Mouse (Mus musculus) left cerebral cortex, postnatal 14 days (tissue): ENCODE results near the gene Mex3d. TPM values are rescaled to one million over a fixed set of nuclear protein-coding genes. Genes with fewer than 3 reads are reported as not detected.
"Not testable (repeated sequence)": the region's sequence is repeated elsewhere in the genome, so short reads cannot be mapped to it uniquely, and the experiment has no call there.

Experiments
- DNase-seq, 2 experiments: peaks; one replicate each; pipeline ENCODE4 v3.0.0; 2021 to 2022; ENCODE audit warnings: low spot score in 2 of 2, mixed read lengths in 1 of 2
- intact Hi-C: fragments of 180-260 bp; cut with DNase I; formaldehyde crosslinking; loops from one replicate; pipeline ENCODE4 v1.15.1; 2025
- total RNA-seq, 2 experiments: library from RNA; stranded (reverse); gene quantifications; 2 replicates each; pipeline ENCODE4 v1.2.3; 2021

Gene Mex3d
- total RNA-seq, 2 experiments from 2014 or later = 19.9 to 24.1 TPM

DNA sequence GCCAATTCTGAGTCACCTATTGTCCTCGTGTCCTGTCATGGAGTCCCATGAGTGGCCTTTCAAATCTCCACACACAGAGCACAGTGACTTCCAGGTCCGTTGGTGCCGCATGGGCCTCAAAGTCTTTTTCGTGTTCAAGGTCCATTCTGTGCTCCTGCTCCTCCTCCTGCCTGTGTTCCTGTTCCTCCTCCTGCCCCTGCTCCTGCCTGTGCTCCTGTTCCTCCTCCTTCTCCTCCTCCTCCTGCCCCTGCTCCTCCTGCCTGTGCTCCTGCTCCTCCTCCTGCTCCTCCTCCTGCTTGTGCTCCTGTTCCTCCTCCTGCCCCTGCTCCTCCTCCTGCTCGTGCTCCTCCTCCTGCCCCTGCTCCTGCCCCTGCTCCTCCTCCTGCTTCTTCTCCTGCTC is 19.5 kb downstream of the Mex3d start:
- DNase-seq = no peak
- intact Hi-C loops = no loop called here

DNA sequence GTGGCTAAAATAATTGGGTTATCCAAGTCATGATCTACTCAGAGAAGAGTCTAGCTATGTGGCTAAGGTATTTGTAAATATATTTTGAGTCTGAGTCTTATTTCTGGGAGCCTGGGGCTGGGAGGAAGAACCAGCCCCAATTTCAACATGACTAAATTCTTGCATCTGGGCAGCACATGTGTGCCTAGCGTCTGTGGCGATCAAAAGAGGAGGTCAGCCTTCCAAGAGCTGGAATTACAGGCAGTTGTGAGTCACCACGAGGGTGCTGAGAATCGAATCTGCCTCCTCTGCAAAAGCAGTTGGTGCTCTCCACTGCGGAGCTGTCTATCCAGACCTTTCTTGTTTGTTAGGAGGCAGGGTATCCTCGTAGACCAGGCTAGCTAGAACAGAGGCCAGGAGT is 21.7 kb downstream of the Mex3d start:
- DNase-seq = no peak
- intact Hi-C loops = no loop called here

DNA sequence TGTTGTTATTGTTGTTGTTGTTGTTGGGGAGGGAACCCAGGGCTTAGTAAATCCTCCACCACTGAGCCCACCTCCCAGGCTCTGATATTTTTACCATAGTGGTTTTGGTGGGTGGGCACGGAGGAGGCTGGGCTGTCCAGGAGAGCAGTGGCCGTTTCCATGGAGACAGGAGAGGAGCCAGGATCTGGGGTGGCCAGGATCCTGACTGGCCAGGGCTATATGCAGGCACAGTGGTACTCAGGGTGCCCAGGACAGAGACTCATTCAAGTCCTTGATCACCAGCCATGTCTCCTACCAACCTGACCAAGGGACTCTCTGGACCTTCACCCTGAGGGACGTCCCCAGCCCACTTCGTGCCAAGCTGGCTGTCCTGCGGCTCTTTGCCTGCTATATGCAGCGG is 23.7 kb downstream of the Mex3d start:
- intact Hi-C loops = no loop called here
- no peak for DNase-seq

GRCm38 (mm10) chr10:80357994-80358639 is 29.3 kb downstream of the Mex3d start:
- DNase-seq = no peak

DNA sequence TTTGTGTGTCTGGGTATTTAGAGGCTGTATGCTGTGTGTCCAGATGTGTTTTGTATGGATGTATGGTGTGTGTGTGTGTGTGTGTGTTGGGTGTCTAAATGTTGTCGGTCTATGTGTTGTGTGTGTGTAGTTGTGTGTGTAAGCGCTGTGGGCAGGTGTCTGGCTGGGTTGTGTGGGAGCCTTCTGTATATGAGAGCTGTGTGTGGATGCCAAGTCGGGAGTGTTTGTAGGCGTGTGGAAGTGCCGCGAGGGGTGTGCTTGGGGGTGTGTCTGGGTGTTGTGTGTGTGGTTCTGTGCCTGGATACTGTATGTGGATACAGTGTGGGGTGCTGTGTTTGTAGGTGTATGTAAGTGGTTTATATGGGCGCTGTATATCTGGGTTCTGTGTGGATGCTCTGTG is 30.1 kb downstream of the Mex3d start:
- intact Hi-C loops = loop anchor here (10.0 kb wide), 1 partner anchor 137 kb away; the partner anchor contains the start of gene Onecut3
- DNase-seq = peak in 1 of 2 experiments; percentile 50

More at GRCm38 (mm10) chr10:80357994-80358639, 29.3 kb downstream of the Mex3d start:
- intact Hi-C loops = loop anchor here (10.0 kb wide), 1 partner anchor 137 kb away; the partner anchor contains the start of gene Onecut3

DNA sequence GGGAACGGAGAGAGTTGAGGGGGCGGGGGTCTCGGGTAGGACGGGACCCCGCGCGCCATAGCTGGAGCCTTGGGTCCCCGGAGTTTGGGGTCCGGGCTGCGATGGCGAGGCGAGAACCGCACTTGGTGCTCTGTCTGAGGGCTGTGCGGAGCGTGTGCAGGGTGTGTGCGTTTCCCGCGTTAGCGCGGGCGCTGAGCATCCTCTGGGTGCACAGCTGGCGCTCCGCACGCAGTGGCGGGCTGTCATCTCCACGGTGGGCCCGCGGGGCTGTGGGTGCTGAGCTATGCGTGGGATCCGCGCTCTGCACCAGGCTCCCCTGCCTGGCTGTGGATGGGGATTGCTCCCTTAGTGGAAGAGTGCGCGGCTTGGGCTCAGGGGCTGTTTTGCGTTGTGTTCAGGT is 30.7 kb downstream of the Mex3d start:
- peak in 1 of 2 experiments; percentile 40 for DNase-seq
- intact Hi-C loops = loop anchor here (10.0 kb wide), 1 partner anchor 138 kb away; the partner anchor contains the start of gene Onecut3

- DNase-seq = no peak
- intact Hi-C loops = loop anchor here (10.0 kb wide), 1 partner anchor 139 kb away; the partner anchor contains the start of gene Onecut3
These were observed 31.3 kb downstream of the Mex3d start, which contains the start of gene Plk5 for GRCm38 (mm10) chr10:80356001-80356682. TSS of gene Plk5 (plus strand) at chr10:80356459.

DNA sequence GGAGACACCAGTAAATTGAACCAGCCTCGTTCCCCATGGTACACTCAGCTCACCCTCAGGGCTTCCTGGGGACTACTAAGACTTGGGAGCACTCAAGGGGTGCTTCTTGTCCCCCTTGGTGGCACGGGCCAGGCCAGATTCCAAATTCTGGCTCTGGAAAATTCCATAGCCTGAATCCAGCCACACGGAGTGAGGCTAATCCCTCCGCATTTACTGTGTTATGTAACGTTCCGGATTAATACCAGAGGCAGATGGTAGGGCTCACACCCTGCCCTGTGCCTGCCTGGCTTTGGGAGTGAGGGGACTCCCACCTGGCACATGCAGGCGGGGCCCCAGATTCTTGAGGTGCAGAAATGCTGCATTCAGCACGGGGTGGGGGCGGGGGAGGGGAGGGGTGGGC is 32.0 kb downstream of the Mex3d start:
- intact Hi-C loops = loop anchor here (10.0 kb wide), 1 partner anchor 139 kb away; the partner anchor contains the start of gene Onecut3
- no peak for DNase-seq

DNA sequence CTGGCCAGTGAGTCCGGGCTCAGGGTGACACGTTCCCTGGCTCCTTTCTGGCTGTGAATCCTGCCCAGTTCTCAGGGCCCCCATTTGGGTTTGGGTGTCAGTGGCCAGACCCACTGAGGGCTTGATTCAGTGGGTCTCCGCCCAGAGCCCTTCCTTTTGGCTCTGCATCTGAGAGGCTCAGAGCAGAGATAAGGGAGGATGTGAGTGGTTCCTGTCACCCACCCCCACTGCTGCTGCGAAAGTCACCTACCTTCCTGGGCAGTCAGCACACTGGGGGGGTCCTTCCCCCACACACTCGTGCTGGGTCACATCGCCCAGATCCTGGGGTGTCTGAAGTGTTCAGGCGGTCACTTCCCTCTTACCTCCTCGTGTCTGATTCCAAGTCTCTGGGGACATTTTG is 34.7 kb downstream of the Mex3d start:
- DNase-seq = no peak
- intact Hi-C loops = loop anchor here (10.0 kb wide), 1 partner anchor 142 kb away; the partner anchor contains the start of gene Onecut3

- intact Hi-C loops = loop anchor here (10.0 kb wide), 1 partner anchor 143 kb away; the partner anchor contains the start of gene Onecut3
- no peak for DNase-seq
These were observed 35.6 kb downstream of the Mex3d start for GRCm38 (mm10) chr10:80351896-80352295.

DNA sequence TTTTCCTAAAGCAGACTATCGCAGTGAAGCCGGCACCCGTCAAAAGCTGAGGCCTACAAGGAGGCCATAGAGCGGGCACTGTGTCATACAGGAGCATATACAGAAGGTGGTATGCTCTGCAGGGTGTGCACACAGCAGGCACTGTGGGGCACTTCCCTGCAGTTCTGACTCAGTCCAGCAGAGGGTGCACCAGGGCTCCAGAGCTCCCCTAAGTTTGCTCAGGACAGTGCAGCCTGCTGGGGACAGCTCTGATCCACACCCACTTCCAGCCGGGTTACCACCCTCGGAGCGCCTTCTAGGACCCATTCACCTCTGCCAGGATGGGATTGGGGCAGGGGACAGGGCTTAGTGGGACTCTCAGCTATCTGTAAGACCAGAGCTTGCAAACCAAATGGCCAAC is 37.2 kb downstream of the Mex3d start:
- peak; percentile 79 to 87 for DNase-seq
- intact Hi-C loops = loop anchor here (10.0 kb wide), 1 partner anchor 145 kb away; the partner anchor contains the start of gene Onecut3

- DNase-seq = no peak
- intact Hi-C loops = no loop called here
These were observed 38.5 kb downstream of the Mex3d start for GRCm38 (mm10) chr10:80348981-80349380.

GRCm38 (mm10) chr10:80348244-80348781 is 39.1 kb downstream of the Mex3d start, which contains the start of gene Adamtsl5:
TSS of gene Adamtsl5 (minus strand) at chr10:80348412.
- intact Hi-C loops = no loop called here
- no peak for DNase-seq

DNA sequence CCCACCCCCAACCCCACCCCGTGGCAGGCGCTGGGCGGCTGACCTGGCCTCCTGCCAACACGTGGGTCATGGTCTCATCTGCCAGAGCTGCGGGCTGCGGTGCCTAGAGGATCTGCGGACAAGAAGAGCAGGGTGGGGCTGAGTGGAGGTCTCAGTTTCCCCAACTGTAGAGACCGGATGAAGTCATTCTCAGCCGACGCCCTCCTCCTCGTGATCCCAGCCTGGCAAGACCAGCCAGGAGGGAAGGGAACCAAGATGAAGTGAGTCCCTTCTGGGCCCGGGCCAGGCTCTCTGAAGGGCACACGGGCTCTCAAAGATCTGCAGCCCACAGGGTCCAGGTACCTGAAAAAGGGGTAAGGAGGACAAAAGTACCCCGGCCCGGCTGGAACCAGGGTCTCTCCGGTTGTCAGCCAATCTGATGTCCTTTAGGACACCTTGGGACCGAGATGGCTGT is 39.9 kb downstream of the Mex3d start:
- intact Hi-C loops = no loop called here
- DNase-seq = no peak

GRCm38 (mm10) chr10:80345929-80346328 is 41.5 kb downstream of the Mex3d start:
- intact Hi-C loops, DNase-seq: not testable (repeated sequence)

GRCm38 (mm10) chr10:80345122-80345521 is 42.3 kb downstream of the Mex3d start:
- intact Hi-C loops = no loop called here
- DNase-seq = no peak

GRCm38 (mm10) chr10:80344131-80344661 is 43.3 kb downstream of the Mex3d start:
- no peak for DNase-seq
- intact Hi-C loops = no loop called here

GRCm38 (mm10) chr10:80343425-80343895 is 44.0 kb downstream of the Mex3d start:
- intact Hi-C loops = no loop called here

GRCm38 (mm10) chr10:80342749-80343424 is 44.6 kb downstream of the Mex3d start:
- intact Hi-C loops = no loop called here
- peak in 1 of 2 experiments; percentile 65 for DNase-seq

More at GRCm38 (mm10) chr10:80343425-80343895, 44.0 kb downstream of the Mex3d start:
- no peak for DNase-seq
